Mouse (Mus musculus) small intestine, adult 2 months (tissue): ENCODE data around the gene Gm45713.

ENCODE experiments used
- CTCF ChIP-seq: fragments of 200-500 bp; IDR thresholded peaks from 2 replicates; pipeline ENCODE4 v1.5.1; 2012; ENCODE audit warnings: low read depth, mild to moderate bottlenecking, control low read depth, inconsistent platforms, low read length, moderate library complexity, mixed read lengths; ENCODE audit not compliant: insufficient replicate concordance, insufficient read length; ENCODE audit errors: extremely low read depth
- POLR2A ChIP-seq: fragments of 200-500 bp; IDR thresholded peaks from 2 replicates; pipeline ENCODE4 v1.6.1; 2012; ENCODE audit warnings: low read depth, mild to moderate bottlenecking, control low read depth, inconsistent platforms, low read length, moderate library complexity

DNA sequence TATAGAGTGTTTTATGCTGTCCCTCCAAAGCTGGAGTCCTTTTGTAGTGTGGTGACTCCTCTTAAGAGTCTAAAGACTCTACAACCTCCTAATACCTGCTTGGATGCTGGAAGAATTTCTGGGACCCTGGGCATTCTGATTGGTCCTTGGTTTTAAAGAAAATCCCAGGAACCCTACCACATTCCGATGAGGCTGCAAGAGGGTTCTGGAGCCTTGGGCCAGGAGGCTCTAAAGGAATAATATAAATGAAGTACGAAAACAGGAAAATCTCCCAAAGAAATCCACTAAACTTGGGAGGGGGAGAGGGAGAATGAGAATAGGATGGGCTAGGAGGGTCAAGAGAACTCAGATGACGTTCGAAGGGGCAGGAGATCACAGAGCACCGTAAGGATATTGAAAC is 17.6 kb upstream of the Gm45713 start:
- TF ChIP-seq CTCF (no peak), POLR2A (no peak)
